ENCODE assay signal across 26 mouse cellular contexts in genomic region chr9:13505024-13505423, GRCm38 (mm10). TPM values are rescaled to one million over a fixed set of nuclear protein-coding genes. Genes with fewer than 3 reads are reported as not detected.
"Had no signal": no experiment of that assay in that cellular context is flagged by ENCODE, and none has a peak within 500 bp of the region (broad histone marks: within the 10 kb centered on the region; RNA-seq: fewer than 3 reads in every experiment).

No protein-coding gene starts in this region.

- H3K27me3 ChIP-seq: midbrain, embryonic 12.5 days; neural tube, embryonic 13.5 days; neural tube, embryonic 15.5 days had no signal

- H3K4me1 ChIP-seq: midbrain, embryonic 10.5 days; midbrain, embryonic 12.5 days had no signal

- H3K27ac ChIP-seq: midbrain, embryonic 10.5 days; midbrain, embryonic 12.5 days; neural tube, embryonic 13.5 days; neural tube, embryonic 15.5 days had no signal

- ATAC-seq: midbrain, embryonic 16.5 days had no signal

- H3K9me3 ChIP-seq: midbrain, embryonic 10.5 days; midbrain, embryonic 12.5 days; neural tube, embryonic 13.5 days; neural tube, embryonic 15.5 days had no signal

- H3K36me3 ChIP-seq: midbrain, embryonic 10.5 days; midbrain, embryonic 12.5 days; neural tube, embryonic 13.5 days; neural tube, embryonic 15.5 days had no signal

- DNase-seq: lung, adult 18-20 months; lung, embryonic 14.5 days; lung, postnatal 10 days; lung, postnatal 4 days; midbrain, embryonic 14.5 days; retina, postnatal 1 day; right cerebral cortex, postnatal 4 days; spleen, adult 18-20 months; thymus, adult 18-20 months; thymus, postnatal 14 days; thymus, postnatal 36 days had no signal

- H3K4me3 ChIP-seq: midbrain, embryonic 10.5 days; midbrain, embryonic 12.5 days; myocyte; neural tube, embryonic 13.5 days; neural tube, embryonic 15.5 days had no signal

RNA-seq across cellular contexts. Expression of gene Gm17571, which starts 58.5 kb away (rescaled TPM):
- total RNA-seq: megakaryocyte, adult 5-6 weeks; megakaryocyte-erythroid progenitor cell, adult 5-6 weeks had no signal
- polyA plus RNA-seq: liver, embryonic 16.5 days; lung, embryonic 14.5 days; lung, embryonic 16.5 days; midbrain, embryonic 10.5 days; midbrain, embryonic 12.5 days; midbrain, embryonic 14.5 days; midbrain, embryonic 16.5 days; myocyte; neural tube, embryonic 11.5 days; neural tube, embryonic 13.5 days; neural tube, embryonic 15.5 days; small intestine, adult 2 months; stomach, embryonic 14.5 days; stomach, embryonic 16.5 days; thymus, postnatal 0 days had no signal
